In the genomic region with DNA sequence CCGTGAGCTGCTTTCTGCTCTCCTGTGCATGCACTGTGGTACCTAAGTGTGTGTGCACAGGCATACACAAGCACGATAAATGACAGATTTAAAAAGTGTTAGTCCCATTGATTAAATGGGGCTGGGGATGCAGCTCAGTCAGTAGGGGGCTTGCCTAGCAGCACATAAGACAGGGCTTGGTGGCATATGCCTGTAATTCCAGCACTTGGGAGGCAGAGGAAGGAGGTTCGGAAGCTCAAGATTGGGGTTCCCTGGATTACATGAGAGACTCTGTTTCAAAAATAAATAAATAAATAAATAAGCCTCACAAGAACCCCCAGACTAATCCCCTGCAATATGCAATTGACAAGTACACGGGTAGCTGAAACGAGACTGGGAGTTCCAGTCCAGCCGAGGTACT, we compare ENCODE assay signal across 8 mouse cellular contexts. TPM values are rescaled to one million over a fixed set of nuclear protein-coding genes. Genes with fewer than 3 reads are reported as not detected.
A peak's percentile ranks its signal among the peaks of the same experiment; 100 is the strongest.
DNase-seq lines count a peak whose midpoint lies in the region; ATAC-seq and TF ChIP-seq lines count a peak whose summit lies in the region.

No protein-coding gene starts in this region.

- H3K36me3 ChIP-seq in E14TG2a.4 (ENCODE audit: insufficient read depth, low read length) = peaks cover 27% of the 10 kb centered on the region
- H3K36me3 ChIP-seq in hindbrain, embryonic 10.5 days = no peaks in the 10 kb centered on the region; the same call in 1 of the 2 replicates
- H3K36me3 ChIP-seq in liver, embryonic 16.5 days (ENCODE audit: control insufficient read depth, insufficient read depth) = no peaks in the 10 kb centered on the region

- no peaks in the 10 kb centered on the region for H3K9me3 ChIP-seq in E14TG2a.4 (ENCODE audit: low read length)
- H3K9me3 ChIP-seq in hindbrain, embryonic 10.5 days = 0 out of 2 replicates have a peak, but pooled peaks cover under 1% of the 10 kb centered on the region
- no peaks in the 10 kb centered on the region for H3K9me3 ChIP-seq in liver, embryonic 16.5 days (replicated peaks; ENCODE audit: control insufficient read depth, low read length)

- H3K27ac ChIP-seq in hindbrain, embryonic 10.5 days = 0 out of 2 replicates have a peak overlapping the region, but pooled peaks have one; percentile 17
- H3K27ac ChIP-seq in liver, embryonic 16.5 days (ENCODE audit: low read length) = no peak overlapping the region

- peak overlapping the region; percentile 100 for H3K4me3 ChIP-seq in E14TG2a.4 (replicated peaks; ENCODE audit: low read length)
- H3K4me3 ChIP-seq in hindbrain, embryonic 10.5 days = peak overlapping the region; percentile 84
- H3K4me3 ChIP-seq in liver, embryonic 16.5 days (ENCODE audit: low read depth, low read length) = peak overlapping the region; percentile 98

- intact Hi-C loops in heart, postnatal 25 days (cut with DNase I) = no loop called here

- peaks cover 42% of the 10 kb centered on the region for H3K4me1 ChIP-seq in E14TG2a.4 (replicated peaks; ENCODE audit: low read depth, low read length)
- peaks cover 22% of the 10 kb centered on the region for H3K4me1 ChIP-seq in hindbrain, embryonic 10.5 days (replicated peaks)
- H3K4me1 ChIP-seq in liver, embryonic 16.5 days (ENCODE audit: control insufficient read depth, low read depth, low read length) = peaks cover 35% of the 10 kb centered on the region

- H3K27me3 ChIP-seq in E14TG2a.4 (ENCODE audit: insufficient read depth, low read length) = no peaks in the 10 kb centered on the region
- no peaks in the 10 kb centered on the region for H3K27me3 ChIP-seq in hindbrain, embryonic 10.5 days (ENCODE audit: insufficient read depth, poor library complexity, severe bottlenecking)
- no peaks in the 10 kb centered on the region for H3K27me3 ChIP-seq in liver, embryonic 16.5 days (ENCODE audit: control insufficient read depth, insufficient read depth, low read depth, low read length)

- no peak for TF ChIP-seq CTCF in E14TG2a.4 (conservative IDR thresholded peaks at IDR 0.05; ENCODE audit: low read length)

- peak overlapping the region; percentile 98 for H3K9ac ChIP-seq in liver, embryonic 16.5 days (ENCODE audit: low read depth, low read length)

- ATAC-seq in liver, embryonic 16.5 days (ENCODE audit: low read depth) = no peak

- DNase-seq in heart, adult 11 months = peak; percentile 76
- DNase-seq in heart, postnatal 25 days (ENCODE audit: low spot score) = no peak
- no peak for DNase-seq in hindbrain, embryonic 10.5 days (ENCODE audit: low spot score)
- no peak for DNase-seq in cerebellum, postnatal 4 days (ENCODE audit: low spot score in 2 of 2)
- DNase-seq in gastrocnemius, postnatal 25 days = no peak
- DNase-seq in spleen, postnatal 14 days (ENCODE audit: low spot score in 2 of 2) = no peak

- H3K4me2 ChIP-seq in liver, embryonic 16.5 days (ENCODE audit: low read depth, low read length) = peak overlapping the region; percentile 56

- WGBS in hindbrain, embryonic 10.5 days = 61% methylated on average over 6 of the region's 6 CpGs
- 49% methylated on average over 6 of the region's 6 CpGs for WGBS in liver, embryonic 16.5 days (ENCODE audit: insufficient replicate concordance)

RNA-seq across cellular contexts. Expression of a gene that starts 1.4 kb away (rescaled TPM):
- 1 to 10 TPM; 1.6 to 1.8 TPM for total RNA-seq in heart, postnatal 25 days (2021)
- 27.9 and 37.9 TPM in 2 replicates for polyA plus RNA-seq in hindbrain, embryonic 10.5 days (2016; fragmentation: Nextera tagmentation; extraction: Ambion mirVana)
- 25.6 and 27.5 TPM in 2 replicates for polyA plus RNA-seq in liver, embryonic 16.5 days (2015; fragmentation: Nextera tagmentation; extraction: Ambion mirVana)
- total RNA-seq in gastrocnemius, postnatal 25 days (2021) = 1 to 10 TPM; 6.1 to 8.1 TPM

RNA-seq across cellular contexts. Expression of a gene that starts 29.3 kb away (rescaled TPM):
- 1 to 10 TPM; 3.7 to 4.9 TPM for total RNA-seq in heart, postnatal 25 days (2021)
- 10.8 and 13.4 TPM in 2 replicates for polyA plus RNA-seq in hindbrain, embryonic 10.5 days (2016; fragmentation: Nextera tagmentation; extraction: Ambion mirVana)
- 8.3 and 8.5 TPM in 2 replicates for polyA plus RNA-seq in liver, embryonic 16.5 days (2015; fragmentation: Nextera tagmentation; extraction: Ambion mirVana)
- total RNA-seq in gastrocnemius, postnatal 25 days (2021) = 1 to 10 TPM; 5.9 to 7.3 TPM

RNA-seq across cellular contexts. Expression of a gene that starts 47.5 kb away (rescaled TPM):
- total RNA-seq in heart, postnatal 25 days (2021) = 1 to 10 TPM; 5.6 to 5.8 TPM
- polyA plus RNA-seq in hindbrain, embryonic 10.5 days (2016; fragmentation: Nextera tagmentation; extraction: Ambion mirVana) = 5.4 and 6.7 TPM in 2 replicates
- polyA plus RNA-seq in liver, embryonic 16.5 days (2015; fragmentation: Nextera tagmentation; extraction: Ambion mirVana) = 2.5 and 2.7 TPM in 2 replicates
- 10 to 100 TPM; 19.7 to 22.4 TPM for total RNA-seq in gastrocnemius, postnatal 25 days (2021)

RNA-seq across cellular contexts. Expression of a gene that starts 57.0 kb away (rescaled TPM):
- total RNA-seq in heart, postnatal 25 days (2021) = under 1 TPM; 0.17 to 0.31 TPM
- polyA plus RNA-seq in hindbrain, embryonic 10.5 days (2016; fragmentation: Nextera tagmentation; extraction: Ambion mirVana) = 13.9 and 18.0 TPM in 2 replicates
- 0.13 and 0.26 TPM in 2 replicates for polyA plus RNA-seq in liver, embryonic 16.5 days (2015; fragmentation: Nextera tagmentation; extraction: Ambion mirVana)
- under 1 TPM; 0.59 to 0.79 TPM for total RNA-seq in gastrocnemius, postnatal 25 days (2021)
